Mouse (Mus musculus) heart, adult 10 weeks (tissue): Measurements from ENCODE around the gene Ckm. TPM values are rescaled to one million over a fixed set of nuclear protein-coding genes. Genes with fewer than 3 reads are reported as not detected.

Experiments
- polyA plus RNA-seq: library from polyadenylated mRNA; stranded (reverse); fragments of 350-450 nt; fragmentation: Illumina TruSeq; extraction: RNeasy Lipid Tissue Mini Kit (QIAGEN cat#74804); gene quantifications from one replicate; pipeline ENCODE4 v1.2.3, GENCODE M21; 2014; ENCODE audit warnings: low read depth, low replicate concordance

Gene Ckm
- 2,990 TPM for polyA plus RNA-seq

GRCm38 (mm10) chr7:19404476-19404875 is at the start of gene Ckm:
Gene Ckm (plus strand): TSS chr7:19404776.

GRCm38 (mm10) chr7:19359299-19359891 is 45.2 kb upstream of the Ckm start, which contains the start of the genes Cd3eap and Ppp1r13l:
Gene Cd3eap (minus strand): TSS chr7:19359483.
Gene Ppp1r13l (plus strand): TSS chr7:19359749.

GRCm38 (mm10) chr7:19381377-19382165 is 23.0 kb upstream of the Ckm start, which contains the start of gene Ercc2:
Gene Ercc2 (plus strand): TSS chr7:19382010.

GRCm38 (mm10) chr7:19403731-19404296 is 762 bp upstream of the Ckm start, which contains the start of gene Klc3:
Gene Klc3 (minus strand): TSS chr7:19404104.

GRCm38 (mm10) chr7:19458591-19459111 is 54.1 kb downstream of the Ckm start, which contains the start of gene Mark4:
Gene Mark4 (minus strand): TSS chr7:19458821.

GRCm38 (mm10) chr7:19462884-19463381 is 58.4 kb downstream of the Ckm start, which contains the start of gene Exoc3l2:
Gene Exoc3l2 (plus strand): TSS chr7:19463331.

Other genes starting within 250 kb of the Ckm start
- 0.89 TPM for gene Gipr, start 238.6 kb upstream of the Ckm start, polyA plus RNA-seq
- gene Eml2, start 228.4 kb upstream of the Ckm start, polyA plus RNA-seq, result 36.9 TPM
- 8.0 TPM for gene Gpr4, start 192.2 kb upstream of the Ckm start, polyA plus RNA-seq
- 69.0 TPM for gene Opa3, start 176.4 kb upstream of the Ckm start, polyA plus RNA-seq
- gene Vasp, start 133.0 kb upstream of the Ckm start, polyA plus RNA-seq, result 36.4 TPM
- gene Ppm1n, start 124.7 kb upstream of the Ckm start, polyA plus RNA-seq, result not detected
- 176 TPM for gene Rtn2, start 122.2 kb upstream of the Ckm start, polyA plus RNA-seq
- 3.6 TPM for gene Fosb, start 94.7 kb upstream of the Ckm start, polyA plus RNA-seq
- 48.8 TPM for gene Ercc1, start 60.0 kb upstream of the Ckm start, polyA plus RNA-seq
- 13.4 TPM for gene Cd3eap, start 45.3 kb upstream of the Ckm start, polyA plus RNA-seq
- gene Ppp1r13l, start 45.0 kb upstream of the Ckm start, polyA plus RNA-seq, result 26.1 TPM
- 16.8 TPM for gene Ercc2, start 22.8 kb upstream of the Ckm start, polyA plus RNA-seq
- gene Klc3, start 672 bp upstream of the Ckm start, polyA plus RNA-seq, result 0.55 TPM
- 16.4 TPM for gene Mark4, start 54.0 kb downstream of the Ckm start, polyA plus RNA-seq
- gene Exoc3l2, start 58.6 kb downstream of the Ckm start, polyA plus RNA-seq, result 1.4 TPM
- 2.7 TPM for gene Bloc1s3, start 103.6 kb downstream of the Ckm start, polyA plus RNA-seq
- gene Trappc6a, start 103.6 kb downstream of the Ckm start, polyA plus RNA-seq, result 23.6 TPM
- gene Nkpd1, start 113.1 kb downstream of the Ckm start, polyA plus RNA-seq, result not detected
- gene Ppp1r37, start 158.3 kb downstream of the Ckm start, polyA plus RNA-seq, result 69.0 TPM
- 1.1 TPM for gene Zfp296, start 172.5 kb downstream of the Ckm start, polyA plus RNA-seq
- gene Gemin7, start 172.8 kb downstream of the Ckm start, polyA plus RNA-seq, result 53.3 TPM
- gene Clasrp, start 199.7 kb downstream of the Ckm start, polyA plus RNA-seq, result 35.4 TPM
- gene Relb, start 224.7 kb downstream of the Ckm start, polyA plus RNA-seq, result 8.3 TPM